In genomic region chr11:68547484-68547883, GRCm38 (mm10) we compare ENCODE assay signal across 20 mouse cellular contexts. TPM values are rescaled to one million over a fixed set of nuclear protein-coding genes. Genes with fewer than 3 reads are reported as not detected.
"Had no signal": no experiment of that assay in that cellular context is flagged by ENCODE, and none has a peak within 500 bp of the region (broad histone marks: within the 10 kb centered on the region; RNA-seq: fewer than 3 reads in every experiment).

No protein-coding gene starts in this region.

- H3K36me3 ChIP-seq: limb, embryonic 12.5 days; liver, embryonic 13.5 days; lung, embryonic 15.5 days; midbrain, embryonic 10.5 days; neural tube, embryonic 12.5 days had no signal

- H3K4me2 ChIP-seq: limb, embryonic 12.5 days; liver, embryonic 13.5 days; lung, embryonic 15.5 days; neural tube, embryonic 12.5 days had no signal

- H3K4me3 ChIP-seq: limb, embryonic 12.5 days; liver, embryonic 13.5 days; lung, embryonic 15.5 days; midbrain, embryonic 10.5 days; myocyte; neural tube, embryonic 12.5 days had no signal

- H3K9me3 ChIP-seq: limb, embryonic 12.5 days; liver, embryonic 13.5 days; lung, embryonic 15.5 days; midbrain, embryonic 10.5 days; neural tube, embryonic 12.5 days had no signal

- H3K27ac ChIP-seq: kidney, postnatal 0 days; limb, embryonic 12.5 days; liver, embryonic 13.5 days; lung, embryonic 15.5 days; midbrain, embryonic 10.5 days; neural tube, embryonic 12.5 days had no signal

- DNase-seq: kidney, adult 11 months; kidney, adult 9 months; kidney, postnatal 36 days; layer of hippocampus, adult 9-11 months; layer of hippocampus, postnatal 36 days; liver; liver, embryonic 13.5 days; midbrain, embryonic 14.5 days; retina, postnatal 1 day; right cerebral cortex, postnatal 4 days; spleen, adult 18-20 months; thymus, adult 2 months; thymus, postnatal 25 days had no signal

- H3K9ac ChIP-seq: limb, embryonic 12.5 days; liver, embryonic 13.5 days; lung, embryonic 15.5 days; neural tube, embryonic 12.5 days had no signal

- H3K4me1 ChIP-seq: liver, embryonic 13.5 days; neural tube, embryonic 12.5 days had no signal

- H3K27me3 ChIP-seq: liver, embryonic 13.5 days; lung, embryonic 15.5 days; neural tube, embryonic 12.5 days had no signal

RNA-seq across cellular contexts. Expression of gene Mfsd6l, which starts 8.5 kb away (rescaled TPM):
- polyA plus RNA-seq: limb, embryonic 12.5 days; liver, embryonic 13.5 days; midbrain, embryonic 10.5 days; midbrain, embryonic 14.5 days; myocyte; neural tube, embryonic 12.5 days had no signal

RNA-seq across cellular contexts. Expression of gene Ccdc42, which starts 39.3 kb away (rescaled TPM):
- polyA plus RNA-seq: midbrain, embryonic 14.5 days; myocyte; stomach, embryonic 14.5 days; thymus, adult 2 months had no signal
